Mouse (Mus musculus) telencephalon, adult 2 months (tissue): Measurements from ENCODE around the gene Ltc4s.

ENCODE experiments used
- DNase-seq: peaks from one replicate; pipeline ENCODE4 v3.0.0-alpha.2; 2011; ENCODE audit warnings: low read depth, low spot score

Ltc4s gene

GRCm38 (mm10) chr11:50238324-50238723 lies at the start of gene Ltc4s:
TSS of gene Ltc4s (minus strand) at chr11:50238616.
- DNase-seq = no peak

GRCm38 (mm10) chr11:50286428-50286827 lies 48.0 kb upstream of the Ltc4s start:
- no peak for DNase-seq

GRCm38 (mm10) chr11:50285696-50286095 lies 47.3 kb upstream of the Ltc4s start:
- no peak for DNase-seq

DNA sequence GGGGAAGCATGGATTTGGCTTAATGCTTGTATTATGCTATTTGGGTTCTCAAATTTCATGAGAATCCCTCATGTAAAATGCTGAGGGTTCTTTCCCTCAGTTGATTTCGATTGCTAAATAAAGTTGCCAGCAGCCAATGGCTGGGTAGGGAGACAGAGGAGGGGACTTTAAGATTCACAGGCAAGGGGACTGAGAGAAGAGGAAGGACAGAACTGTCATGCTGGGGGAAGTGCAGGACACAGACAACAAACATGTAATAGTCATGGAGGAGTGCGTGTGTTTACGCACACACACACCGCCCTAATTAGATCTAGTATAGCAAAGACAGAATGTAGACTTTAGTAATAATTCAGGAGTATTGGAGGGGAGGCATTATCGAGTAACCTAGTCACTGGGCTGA lies 46.8 kb upstream of the Ltc4s start:
- no peak for DNase-seq

GRCm38 (mm10) chr11:50280053-50280452 lies 41.6 kb upstream of the Ltc4s start:
- DNase-seq = no peak

DNA sequence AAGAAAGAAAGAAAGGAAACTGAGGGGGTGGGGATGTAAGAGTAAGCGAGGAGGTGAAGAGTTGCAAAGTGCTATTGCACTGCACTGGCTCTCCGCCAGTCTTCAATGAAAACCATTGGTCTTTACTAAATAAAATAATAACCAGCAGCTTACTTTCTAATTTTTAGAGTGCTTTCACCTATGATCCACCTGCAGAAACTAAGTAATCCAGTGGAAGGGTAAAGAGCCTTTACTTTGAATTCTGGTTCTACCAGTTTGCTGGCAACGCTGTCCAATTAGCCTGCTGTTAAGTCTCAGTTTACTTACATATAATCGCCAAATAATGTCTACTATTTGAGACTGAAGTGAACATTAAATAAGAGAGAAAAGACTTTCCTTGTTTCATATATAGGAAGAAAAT lies 40.6 kb upstream of the Ltc4s start:
- DNase-seq = no peak

DNA sequence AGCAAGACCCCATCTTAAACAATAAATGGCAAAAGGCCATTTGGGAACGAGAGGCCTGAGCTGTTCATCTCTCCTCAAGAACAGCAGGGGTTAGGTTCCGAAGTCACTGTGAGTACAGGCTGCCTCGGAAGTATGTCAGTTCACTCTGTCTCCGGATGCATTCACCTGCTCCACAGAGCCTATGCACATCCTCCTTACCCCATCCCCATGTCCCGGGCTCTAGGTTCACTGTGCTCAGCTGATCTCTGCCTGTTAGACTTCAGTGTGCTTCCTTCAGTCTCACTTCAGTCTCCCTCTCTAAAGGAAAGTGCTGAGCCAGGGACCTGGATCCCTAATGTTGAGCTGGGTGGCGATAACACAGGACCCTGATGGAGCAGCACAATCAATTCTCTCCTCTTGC lies 39.3 kb upstream of the Ltc4s start:
- no peak for DNase-seq

DNA sequence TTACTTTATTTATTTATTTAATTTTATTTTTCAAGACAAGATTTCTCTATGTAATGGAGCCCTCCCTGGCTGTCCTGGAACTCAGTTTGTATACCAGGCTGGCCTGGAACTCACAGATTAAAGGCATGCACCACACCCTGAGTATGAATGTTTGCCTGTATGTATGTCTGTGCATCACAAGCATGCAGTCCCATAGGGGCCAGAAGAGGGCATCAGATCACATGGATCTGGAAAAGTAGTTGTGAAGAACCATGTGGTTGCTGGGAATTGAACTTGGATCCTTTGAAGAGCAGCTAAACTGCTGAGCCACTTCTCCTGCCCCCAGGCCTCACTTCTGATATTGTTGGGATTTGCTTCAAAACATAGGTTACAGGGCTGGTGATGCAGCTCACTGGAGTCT lies 38.6 kb upstream of the Ltc4s start:
- no peak for DNase-seq

- peak; percentile 60 for DNase-seq
Observed at GRCm38 (mm10) chr11:50275568-50276151, 37.2 kb upstream of the Ltc4s start.

GRCm38 (mm10) chr11:50275077-50275476 lies 36.7 kb upstream of the Ltc4s start:
- no peak for DNase-seq

- no peak for DNase-seq
Observed at GRCm38 (mm10) chr11:50272819-50273218, 34.4 kb upstream of the Ltc4s start.

DNA sequence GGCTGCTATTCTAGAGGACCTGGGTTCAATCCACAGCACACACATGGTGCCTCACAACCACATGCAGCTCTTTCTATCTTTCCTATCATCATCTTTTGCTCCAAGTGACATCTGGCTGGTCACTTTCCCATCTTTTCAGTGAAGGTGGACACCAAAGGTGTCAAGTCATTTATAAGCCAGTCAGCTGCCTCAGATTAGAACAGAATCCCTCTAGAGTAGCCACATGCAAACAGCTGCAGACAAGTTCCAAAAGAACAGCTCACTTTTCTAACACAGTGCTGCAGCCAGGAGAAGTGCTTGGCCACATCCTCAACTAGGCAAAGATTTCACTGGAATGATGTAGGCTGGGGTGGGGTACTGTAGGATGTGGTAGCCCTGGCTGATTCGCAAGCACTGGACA lies 31.5 kb upstream of the Ltc4s start:
- no peak for DNase-seq

DNA sequence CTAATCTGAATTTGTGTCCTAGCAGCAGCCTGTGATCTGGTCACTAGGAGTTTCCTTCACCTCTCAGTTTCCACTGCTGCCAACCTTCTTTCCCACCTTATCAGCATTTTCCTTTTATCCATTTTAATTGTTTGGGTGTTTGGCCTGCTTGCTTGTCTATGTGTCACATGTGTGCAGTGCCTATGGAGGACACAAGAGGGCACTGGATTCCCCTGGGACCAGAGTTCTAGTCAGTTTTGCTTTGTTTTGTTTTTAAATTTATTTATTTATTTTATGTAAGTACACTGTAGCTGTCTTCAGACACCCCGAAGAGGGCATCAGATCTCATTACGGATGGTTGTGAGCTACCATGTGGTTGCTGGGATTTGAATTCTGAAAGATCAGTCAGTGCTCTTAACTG lies 30.7 kb upstream of the Ltc4s start:
- DNase-seq = no peak

GRCm38 (mm10) chr11:50266997-50267396 lies 28.6 kb upstream of the Ltc4s start:
- DNase-seq = no peak

GRCm38 (mm10) chr11:50265931-50266330 lies 27.5 kb upstream of the Ltc4s start:
- DNase-seq = no peak

DNA sequence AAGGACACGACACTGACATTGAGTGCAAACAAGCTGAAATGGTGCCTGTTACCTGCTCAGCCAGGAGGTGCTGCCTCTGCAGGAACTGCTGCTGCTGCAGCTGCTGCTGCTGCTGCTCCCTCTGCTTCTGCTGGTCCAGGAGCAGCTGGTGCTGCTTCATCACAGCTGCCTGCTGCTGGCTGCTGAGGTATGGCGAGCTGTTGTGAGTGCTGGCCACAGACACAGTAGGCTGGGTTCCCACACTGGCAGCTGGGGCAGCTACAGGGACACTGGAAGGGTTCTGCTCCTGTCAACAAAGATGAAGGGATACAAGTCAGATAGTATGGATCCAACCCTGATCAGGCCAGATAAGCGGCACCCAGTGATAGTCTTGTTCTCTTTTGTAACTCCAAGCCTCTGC lies 24.8 kb upstream of the Ltc4s start:
- DNase-seq = no peak

DNA sequence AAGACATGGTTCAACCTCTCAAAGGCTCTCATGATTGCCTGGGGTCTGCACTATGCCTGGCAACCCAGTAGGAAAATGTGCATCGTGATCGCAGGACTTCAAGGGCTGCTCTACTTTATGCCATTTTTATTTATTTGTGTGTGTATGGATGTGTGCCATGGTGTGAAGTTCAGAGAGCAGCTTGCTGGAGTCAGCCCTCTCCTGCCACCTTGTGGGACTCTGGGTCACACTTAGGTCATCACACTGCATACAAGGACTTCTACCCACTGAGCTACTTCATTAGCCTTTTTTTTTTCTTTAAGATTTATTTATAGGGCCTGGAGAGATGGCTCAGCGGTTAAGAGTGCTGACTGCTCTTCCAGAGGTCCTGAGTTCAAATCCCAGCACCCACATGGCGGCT lies 23.6 kb upstream of the Ltc4s start:
- DNase-seq = no peak

- peak; percentile 53 for DNase-seq
Observed at GRCm38 (mm10) chr11:50258310-50258709, 19.9 kb upstream of the Ltc4s start.

DNA sequence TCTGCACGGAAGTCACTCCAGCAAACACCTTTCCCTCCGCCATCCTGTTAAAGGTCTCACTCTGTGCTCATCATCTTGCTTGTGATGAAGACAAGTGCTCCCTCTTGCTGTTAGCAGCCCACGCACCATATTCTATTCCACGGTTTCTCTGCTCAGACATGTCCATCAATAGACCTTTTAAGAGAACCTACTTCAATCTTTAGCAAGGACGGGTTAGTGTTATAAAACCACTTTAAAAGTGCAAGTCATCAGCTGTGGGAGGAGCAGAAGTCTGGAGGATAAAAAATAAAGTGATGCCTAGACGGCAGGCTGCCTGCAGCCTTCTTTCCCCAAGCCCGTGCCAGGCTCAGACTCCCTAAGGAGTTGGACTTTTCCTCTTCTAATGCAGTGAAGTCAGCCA lies 18.2 kb upstream of the Ltc4s start:
- peak; percentile 55 for DNase-seq

GRCm38 (mm10) chr11:50254010-50254580 lies 15.7 kb upstream of the Ltc4s start:
- DNase-seq = peak; percentile 92

- DNase-seq = no peak
Observed at GRCm38 (mm10) chr11:50253393-50253792, 15.0 kb upstream of the Ltc4s start.

- DNase-seq = no peak
Observed at GRCm38 (mm10) chr11:50252684-50253265, 14.4 kb upstream of the Ltc4s start.

- no peak for DNase-seq
Observed at GRCm38 (mm10) chr11:50252166-50252565, 13.8 kb upstream of the Ltc4s start.
